Mouse (Mus musculus): Measurements from ENCODE around the gene Dnm1. TPM values are rescaled to one million over a fixed set of nuclear protein-coding genes. Genes with fewer than 3 reads are reported as not detected.

Dnm1 gene
- polyA plus RNA-seq (2014; fragmentation: Illumina TruSeq; extraction: RNeasy Lipid Tissue Mini Kit (QIAGEN cat#74804); ENCODE audit: low read depth, low replicate concordance): 2.3 TPM

GRCm38 (mm10) chr2:32353007-32353542 is at the start of gene Dnm1:
Gene Dnm1, minus strand, starts transcription at chr2:32353338.

GRCm38 (mm10) chr2:32395484-32395945 is 42.4 kb upstream of the Dnm1 start, which contains the start of gene Ptges2:
Gene Ptges2, plus strand, starts transcription at chr2:32395896.

GRCm38 (mm10) chr2:32387706-32388490 is 34.8 kb upstream of the Dnm1 start, which contains the start of gene Lcn2:
Gene Lcn2, minus strand, starts transcription at chr2:32388252.

GRCm38 (mm10) chr2:32381775-32382223 is 28.7 kb upstream of the Dnm1 start, which contains the start of gene 1110008P14Rik:
Gene 1110008P14Rik, minus strand, starts transcription at chr2:32381938.

GRCm38 (mm10) chr2:32352151-32353006 is 759 bp downstream of the Dnm1 start, which contains the start of gene Ciz1:
Gene Ciz1, plus strand, starts transcription at chr2:32352327.

GRCm38 (mm10) chr2:32287923-32288367 is 65.2 kb downstream of the Dnm1 start, which contains the start of gene Swi5:
Gene Swi5, minus strand, starts transcription at chr2:32288075.

GRCm38 (mm10) chr2:32287334-32287840 is 65.8 kb downstream of the Dnm1 start, which contains the start of gene Golga2:
Gene Golga2, plus strand, starts transcription at chr2:32287384.

GRCm38 (mm10) chr2:32259657-32260417 is 93.3 kb downstream of the Dnm1 start, which contains the start of gene Uck1:
Gene Uck1, minus strand, starts transcription at chr2:32260159.

Other genes with a start within 250 kb of the Dnm1 start
- gene Prrc2b, start 202.3 kb downstream of the Dnm1 start, polyA plus RNA-seq (2014; fragmentation: Illumina TruSeq; extraction: RNeasy Lipid Tissue Mini Kit (QIAGEN cat#74804); ENCODE audit: low read depth, low replicate concordance): 47.2 TPM
- 13.4 TPM for gene Pomt1, start 116.7 kb downstream of the Dnm1 start, polyA plus RNA-seq (2014; fragmentation: Illumina TruSeq; extraction: RNeasy Lipid Tissue Mini Kit (QIAGEN cat#74804); ENCODE audit: low read depth, low replicate concordance)
- gene Uck1, start 93.2 kb downstream of the Dnm1 start, polyA plus RNA-seq (2014; fragmentation: Illumina TruSeq; extraction: RNeasy Lipid Tissue Mini Kit (QIAGEN cat#74804); ENCODE audit: low read depth, low replicate concordance): 31.3 TPM
- 32.3 TPM for gene Golga2, start 66.0 kb downstream of the Dnm1 start, polyA plus RNA-seq (2014; fragmentation: Illumina TruSeq; extraction: RNeasy Lipid Tissue Mini Kit (QIAGEN cat#74804); ENCODE audit: low read depth, low replicate concordance)
- 367 TPM for gene Swi5, start 65.3 kb downstream of the Dnm1 start, polyA plus RNA-seq (2014; fragmentation: Illumina TruSeq; extraction: RNeasy Lipid Tissue Mini Kit (QIAGEN cat#74804); ENCODE audit: low read depth, low replicate concordance)
- 8.1 TPM for gene Ciz1, start 1.0 kb downstream of the Dnm1 start, polyA plus RNA-seq (2014; fragmentation: Illumina TruSeq; extraction: RNeasy Lipid Tissue Mini Kit (QIAGEN cat#74804); ENCODE audit: low read depth, low replicate concordance)
- 10.9 TPM for gene 1110008P14Rik, start 28.6 kb upstream of the Dnm1 start, polyA plus RNA-seq (2014; fragmentation: Illumina TruSeq; extraction: RNeasy Lipid Tissue Mini Kit (QIAGEN cat#74804); ENCODE audit: low read depth, low replicate concordance)
- not detected for gene Lcn2, start 34.9 kb upstream of the Dnm1 start, polyA plus RNA-seq (2014; fragmentation: Illumina TruSeq; extraction: RNeasy Lipid Tissue Mini Kit (QIAGEN cat#74804); ENCODE audit: low read depth, low replicate concordance)
- 4.5 TPM for gene Ptges2, start 42.6 kb upstream of the Dnm1 start, polyA plus RNA-seq (2014; fragmentation: Illumina TruSeq; extraction: RNeasy Lipid Tissue Mini Kit (QIAGEN cat#74804); ENCODE audit: low read depth, low replicate concordance)
- 0.82 TPM for gene Naif1, start 97.1 kb upstream of the Dnm1 start, polyA plus RNA-seq (2014; fragmentation: Illumina TruSeq; extraction: RNeasy Lipid Tissue Mini Kit (QIAGEN cat#74804); ENCODE audit: low read depth, low replicate concordance)
- gene Slc25a25, start 98.1 kb upstream of the Dnm1 start, polyA plus RNA-seq (2014; fragmentation: Illumina TruSeq; extraction: RNeasy Lipid Tissue Mini Kit (QIAGEN cat#74804); ENCODE audit: low read depth, low replicate concordance): 10.1 TPM
- 8.6 TPM for gene Fam102a, start 182.0 kb upstream of the Dnm1 start, polyA plus RNA-seq (2014; fragmentation: Illumina TruSeq; extraction: RNeasy Lipid Tissue Mini Kit (QIAGEN cat#74804); ENCODE audit: low read depth, low replicate concordance)
- gene Dpm2, start 217.5 kb upstream of the Dnm1 start, polyA plus RNA-seq (2014; fragmentation: Illumina TruSeq; extraction: RNeasy Lipid Tissue Mini Kit (QIAGEN cat#74804); ENCODE audit: low read depth, low replicate concordance): 2.4 TPM
- not detected for gene Pip5kl1, start 221.5 kb upstream of the Dnm1 start, polyA plus RNA-seq (2014; fragmentation: Illumina TruSeq; extraction: RNeasy Lipid Tissue Mini Kit (QIAGEN cat#74804); ENCODE audit: low read depth, low replicate concordance)
- gene 9430097D07Rik, start 222.3 kb upstream of the Dnm1 start, polyA plus RNA-seq (2014; fragmentation: Illumina TruSeq; extraction: RNeasy Lipid Tissue Mini Kit (QIAGEN cat#74804); ENCODE audit: low read depth, low replicate concordance): not detected
- gene St6galnac4, start 233.8 kb upstream of the Dnm1 start, polyA plus RNA-seq (2014; fragmentation: Illumina TruSeq; extraction: RNeasy Lipid Tissue Mini Kit (QIAGEN cat#74804); ENCODE audit: low read depth, low replicate concordance): 0.87 TPM
- gene St6galnac6, start 246.4 kb upstream of the Dnm1 start, polyA plus RNA-seq (2014; fragmentation: Illumina TruSeq; extraction: RNeasy Lipid Tissue Mini Kit (QIAGEN cat#74804); ENCODE audit: low read depth, low replicate concordance): 7.6 TPM